Mouse (Mus musculus): ENCODE results near the gene Gm13695.
"Not testable (repeated sequence)": the region's sequence is repeated elsewhere in the genome, so short reads cannot be mapped to it uniquely, and the experiment has no call there.

The Gm13695 gene

DNA sequence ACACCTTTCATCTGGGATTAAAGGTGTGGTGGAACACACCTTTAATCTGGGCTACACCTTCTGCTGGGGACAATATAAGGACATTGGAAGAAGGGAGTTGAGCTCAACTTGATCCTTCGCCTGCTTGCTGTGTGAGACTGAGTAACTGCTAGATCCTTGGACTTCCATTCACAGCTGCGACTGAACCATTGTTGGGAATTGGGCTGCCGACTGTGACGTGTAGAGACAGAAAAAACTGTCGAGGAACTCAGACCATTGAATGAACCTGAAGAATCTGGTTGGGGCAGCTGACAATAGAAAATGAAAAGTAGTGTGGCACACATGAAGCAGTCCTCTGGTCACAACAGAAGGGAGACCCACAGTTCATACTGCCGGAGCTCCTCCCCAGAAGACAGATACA is at the start of gene Gm13695:
TSS of gene Gm13695 (plus strand) at position 301 of the 400 bp plus-strand sequence.
- not testable (repeated sequence) for DNase-seq (ENCODE audit: low read depth, low spot score)

DNA sequence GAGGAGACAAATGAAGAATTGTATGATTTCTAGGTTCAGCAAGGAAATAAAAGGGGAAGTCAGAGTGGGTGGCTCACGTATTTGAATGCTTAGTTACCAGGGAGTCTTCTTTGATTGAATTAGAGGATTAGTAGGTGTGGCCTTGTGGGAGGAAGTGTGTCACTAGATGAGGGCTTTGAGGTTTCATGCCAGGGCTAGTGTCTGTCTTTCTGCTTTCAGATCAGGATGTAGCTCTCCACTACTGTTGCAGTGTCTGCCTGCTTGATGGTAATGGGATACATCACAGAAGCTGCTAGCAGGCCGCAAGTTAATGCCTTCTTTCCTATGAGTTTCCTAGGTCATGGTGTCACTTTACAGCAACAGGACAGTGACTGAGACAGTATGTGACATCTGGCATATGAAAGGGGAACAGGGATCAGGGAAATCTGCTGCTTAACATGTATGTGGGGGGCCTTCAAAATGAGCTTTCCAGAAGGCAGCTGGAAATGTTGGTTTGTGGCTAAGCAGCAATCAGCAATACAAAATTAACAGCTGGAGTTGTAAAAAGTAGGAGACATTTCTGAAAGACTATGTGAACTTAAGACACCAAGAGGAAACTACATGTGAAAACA is 37.5 kb upstream of the Gm13695 start:
- DNase-seq (ENCODE audit: low read depth, low spot score), result no peak

DNA sequence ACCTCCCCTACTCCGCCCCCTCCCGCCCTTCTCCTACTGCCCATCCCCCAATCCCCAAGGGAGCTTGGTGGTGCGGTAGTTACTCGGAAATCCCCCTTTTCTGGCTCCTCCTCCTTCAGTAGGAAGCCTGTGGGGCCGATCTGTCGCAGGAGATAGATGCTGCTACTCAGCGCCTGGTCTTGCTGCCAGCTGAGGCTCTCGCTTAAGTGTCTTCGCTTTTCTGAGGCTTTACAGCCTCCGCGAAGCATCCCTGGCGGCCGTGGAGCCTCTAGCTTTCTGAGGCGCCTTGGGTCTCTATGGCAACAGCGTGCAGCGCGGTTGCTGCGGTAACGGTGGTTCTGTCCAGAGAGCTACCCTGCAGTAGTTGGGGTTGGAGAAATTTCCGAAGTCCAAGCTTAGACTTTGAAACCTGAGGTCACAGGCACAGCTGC is 26.2 kb upstream of the Gm13695 start, which contains the start of gene Zswim2:
TSS of gene Zswim2 (minus strand) at position 298 of the 431 bp plus-strand sequence.
- peak; percentile 86 for DNase-seq (ENCODE audit: low read depth, low spot score)

DNA sequence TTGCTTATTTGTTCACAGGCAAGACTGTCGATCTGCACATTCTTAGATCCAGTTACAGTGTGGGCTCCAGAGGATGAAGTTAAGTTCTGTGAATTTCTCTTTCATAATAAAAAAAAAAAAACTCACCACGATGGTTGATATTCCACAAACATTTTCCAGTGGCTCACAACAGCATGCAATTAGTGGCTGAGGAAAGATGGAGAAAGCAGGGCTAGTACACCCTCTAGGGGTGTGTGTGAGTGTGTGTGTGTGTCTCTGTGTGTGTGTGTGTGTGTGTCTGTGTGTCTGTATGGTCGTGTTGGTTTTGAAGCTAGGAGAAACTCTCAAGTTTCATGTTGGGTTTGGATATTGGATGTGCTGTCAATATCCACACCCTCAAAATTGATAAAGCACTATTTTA is 25.7 kb upstream of the Gm13695 start:
- no peak for DNase-seq (ENCODE audit: low read depth, low spot score)

DNA sequence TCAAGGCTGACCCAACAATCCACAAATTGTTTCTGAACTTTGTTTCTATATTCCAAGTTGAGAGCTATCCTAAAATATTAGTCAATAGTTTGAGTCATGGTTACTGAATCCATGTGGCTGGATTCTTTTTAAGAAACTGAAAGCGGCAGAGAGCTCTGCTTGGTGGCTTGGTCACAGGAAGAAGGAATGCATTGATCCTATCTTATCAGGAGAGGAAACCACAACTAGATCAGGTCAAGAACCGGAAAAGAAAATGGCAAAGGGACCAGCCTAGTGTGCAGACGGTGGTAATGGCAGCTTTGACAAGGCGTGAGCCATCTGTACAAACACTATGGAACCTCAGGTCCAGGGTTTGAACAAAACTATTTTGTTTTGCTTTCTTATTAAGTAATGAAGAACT is 25.3 kb upstream of the Gm13695 start:
- no peak for DNase-seq (ENCODE audit: low read depth, low spot score)

DNA sequence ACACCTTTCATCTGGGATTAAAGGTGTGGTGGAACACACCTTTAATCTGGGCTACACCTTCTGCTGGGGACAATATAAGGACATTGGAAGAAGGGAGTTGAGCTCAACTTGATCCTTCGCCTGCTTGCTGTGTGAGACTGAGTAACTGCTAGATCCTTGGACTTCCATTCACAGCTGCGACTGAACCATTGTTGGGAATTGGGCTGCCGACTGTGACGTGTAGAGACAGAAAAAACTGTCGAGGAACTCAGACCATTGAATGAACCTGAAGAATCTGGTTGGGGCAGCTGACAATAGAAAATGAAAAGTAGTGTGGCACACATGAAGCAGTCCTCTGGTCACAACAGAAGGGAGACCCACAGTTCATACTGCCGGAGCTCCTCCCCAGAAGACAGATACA is 11.7 kb upstream of the Gm13695 start, which contains the start of gene Gm13698:
TSS of gene Gm13698 (plus strand) at position 301 of the 400 bp plus-strand sequence.
- DNase-seq (ENCODE audit: low read depth, low spot score), result not testable (repeated sequence)

DNA sequence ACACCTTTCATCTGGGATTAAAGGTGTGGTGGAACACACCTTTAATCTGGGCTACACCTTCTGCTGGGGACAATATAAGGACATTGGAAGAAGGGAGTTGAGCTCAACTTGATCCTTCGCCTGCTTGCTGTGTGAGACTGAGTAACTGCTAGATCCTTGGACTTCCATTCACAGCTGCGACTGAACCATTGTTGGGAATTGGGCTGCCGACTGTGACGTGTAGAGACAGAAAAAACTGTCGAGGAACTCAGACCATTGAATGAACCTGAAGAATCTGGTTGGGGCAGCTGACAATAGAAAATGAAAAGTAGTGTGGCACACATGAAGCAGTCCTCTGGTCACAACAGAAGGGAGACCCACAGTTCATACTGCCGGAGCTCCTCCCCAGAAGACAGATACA is 5.9 kb upstream of the Gm13695 start, which contains the start of gene Gm13693:
TSS of gene Gm13693 (plus strand) at position 301 of the 400 bp plus-strand sequence.
- not testable (repeated sequence) for DNase-seq (ENCODE audit: low read depth, low spot score)

DNA sequence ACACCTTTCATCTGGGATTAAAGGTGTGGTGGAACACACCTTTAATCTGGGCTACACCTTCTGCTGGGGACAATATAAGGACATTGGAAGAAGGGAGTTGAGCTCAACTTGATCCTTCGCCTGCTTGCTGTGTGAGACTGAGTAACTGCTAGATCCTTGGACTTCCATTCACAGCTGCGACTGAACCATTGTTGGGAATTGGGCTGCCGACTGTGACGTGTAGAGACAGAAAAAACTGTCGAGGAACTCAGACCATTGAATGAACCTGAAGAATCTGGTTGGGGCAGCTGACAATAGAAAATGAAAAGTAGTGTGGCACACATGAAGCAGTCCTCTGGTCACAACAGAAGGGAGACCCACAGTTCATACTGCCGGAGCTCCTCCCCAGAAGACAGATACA is 5.7 kb downstream of the Gm13695 start, which contains the start of gene Gm13696:
TSS of gene Gm13696 (plus strand) at position 301 of the 400 bp plus-strand sequence.
- DNase-seq (ENCODE audit: low read depth, low spot score), result not testable (repeated sequence)

DNA sequence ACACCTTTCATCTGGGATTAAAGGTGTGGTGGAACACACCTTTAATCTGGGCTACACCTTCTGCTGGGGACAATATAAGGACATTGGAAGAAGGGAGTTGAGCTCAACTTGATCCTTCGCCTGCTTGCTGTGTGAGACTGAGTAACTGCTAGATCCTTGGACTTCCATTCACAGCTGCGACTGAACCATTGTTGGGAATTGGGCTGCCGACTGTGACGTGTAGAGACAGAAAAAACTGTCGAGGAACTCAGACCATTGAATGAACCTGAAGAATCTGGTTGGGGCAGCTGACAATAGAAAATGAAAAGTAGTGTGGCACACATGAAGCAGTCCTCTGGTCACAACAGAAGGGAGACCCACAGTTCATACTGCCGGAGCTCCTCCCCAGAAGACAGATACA is 11.5 kb downstream of the Gm13695 start, which contains the start of gene Gm13694:
TSS of gene Gm13694 (plus strand) at position 301 of the 400 bp plus-strand sequence.
- DNase-seq (ENCODE audit: low read depth, low spot score), result not testable (repeated sequence)

DNA sequence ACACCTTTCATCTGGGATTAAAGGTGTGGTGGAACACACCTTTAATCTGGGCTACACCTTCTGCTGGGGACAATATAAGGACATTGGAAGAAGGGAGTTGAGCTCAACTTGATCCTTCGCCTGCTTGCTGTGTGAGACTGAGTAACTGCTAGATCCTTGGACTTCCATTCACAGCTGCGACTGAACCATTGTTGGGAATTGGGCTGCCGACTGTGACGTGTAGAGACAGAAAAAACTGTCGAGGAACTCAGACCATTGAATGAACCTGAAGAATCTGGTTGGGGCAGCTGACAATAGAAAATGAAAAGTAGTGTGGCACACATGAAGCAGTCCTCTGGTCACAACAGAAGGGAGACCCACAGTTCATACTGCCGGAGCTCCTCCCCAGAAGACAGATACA is 17.3 kb downstream of the Gm13695 start, which contains the start of gene Gm13697:
TSS of gene Gm13697 (plus strand) at position 301 of the 400 bp plus-strand sequence.
- not testable (repeated sequence) for DNase-seq (ENCODE audit: low read depth, low spot score)

DNA sequence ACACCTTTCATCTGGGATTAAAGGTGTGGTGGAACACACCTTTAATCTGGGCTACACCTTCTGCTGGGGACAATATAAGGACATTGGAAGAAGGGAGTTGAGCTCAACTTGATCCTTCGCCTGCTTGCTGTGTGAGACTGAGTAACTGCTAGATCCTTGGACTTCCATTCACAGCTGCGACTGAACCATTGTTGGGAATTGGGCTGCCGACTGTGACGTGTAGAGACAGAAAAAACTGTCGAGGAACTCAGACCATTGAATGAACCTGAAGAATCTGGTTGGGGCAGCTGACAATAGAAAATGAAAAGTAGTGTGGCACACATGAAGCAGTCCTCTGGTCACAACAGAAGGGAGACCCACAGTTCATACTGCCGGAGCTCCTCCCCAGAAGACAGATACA is 23.1 kb downstream of the Gm13695 start, which contains the start of gene Gm13691:
TSS of gene Gm13691 (plus strand) at position 301 of the 400 bp plus-strand sequence.
- DNase-seq (ENCODE audit: low read depth, low spot score), result not testable (repeated sequence)

DNA sequence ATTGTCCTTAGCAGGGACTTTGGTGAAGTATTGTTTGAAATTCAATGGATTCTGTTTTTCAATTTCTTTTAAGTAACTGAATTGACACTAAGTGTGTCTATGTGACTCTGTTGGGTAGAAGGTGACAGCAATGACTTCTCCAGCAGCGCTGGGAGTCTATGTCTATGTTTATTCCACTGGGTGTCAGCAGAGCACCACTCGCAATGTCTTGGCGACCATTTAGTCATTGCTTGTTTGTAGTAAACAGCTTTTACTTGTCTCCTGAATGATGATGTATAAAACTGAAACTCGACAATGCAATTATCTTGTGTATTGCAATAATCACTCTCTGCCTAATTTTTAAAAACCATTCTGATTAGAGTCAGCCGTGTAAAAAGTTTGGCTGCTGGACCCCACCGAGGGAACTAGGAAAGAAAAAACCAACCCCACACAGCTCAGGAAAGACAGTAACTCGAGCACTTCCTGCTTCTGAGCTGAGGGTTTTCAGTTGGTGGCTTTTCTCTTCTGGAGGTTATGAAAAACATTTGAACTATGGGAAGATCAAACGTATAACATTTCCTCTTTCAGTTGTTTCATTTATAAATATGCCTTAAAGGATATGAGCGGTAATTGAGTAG is 26.6 kb downstream of the Gm13695 start:
- DNase-seq (ENCODE audit: low read depth, low spot score), result not testable (repeated sequence)

DNA sequence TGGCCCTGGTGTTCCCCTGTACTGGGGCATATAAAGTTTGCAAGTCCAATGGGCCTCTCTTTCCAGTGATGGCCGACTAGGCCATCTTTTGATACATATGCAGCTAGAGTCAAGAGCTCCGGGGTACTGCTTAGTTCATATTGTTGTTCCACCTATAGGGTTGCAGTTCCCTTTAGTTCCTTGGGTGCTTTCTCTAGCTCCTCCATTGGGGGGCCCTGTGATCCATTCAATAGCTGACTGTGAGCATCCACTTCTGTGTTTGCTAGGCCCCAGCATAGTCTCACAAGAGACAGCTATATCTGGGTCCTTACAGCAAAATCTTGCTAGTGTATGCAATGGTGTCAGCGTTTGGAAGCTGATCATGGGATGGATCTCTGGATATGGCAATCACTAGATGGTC is 27.4 kb downstream of the Gm13695 start:
- not testable (repeated sequence) for DNase-seq (ENCODE audit: low read depth, low spot score)

DNA sequence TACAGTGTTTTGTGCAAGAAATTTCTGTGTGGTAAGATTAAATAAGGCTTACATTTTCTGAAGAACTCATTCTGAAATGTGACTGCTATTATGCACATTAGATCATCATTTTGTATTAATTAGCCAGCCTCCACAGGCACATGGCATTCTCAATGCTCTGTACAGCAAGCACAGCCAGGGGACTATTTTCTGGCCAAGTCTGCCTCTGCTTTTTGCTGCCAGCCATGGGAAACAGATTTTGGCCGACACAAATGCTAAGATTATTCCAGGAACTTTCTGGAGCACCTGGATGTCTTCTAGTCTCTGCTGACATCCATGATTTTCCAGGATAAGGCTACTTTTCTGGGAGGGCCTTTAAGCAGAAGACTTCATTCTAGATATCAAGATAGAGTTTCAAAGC is 41.8 kb downstream of the Gm13695 start:
- no peak for DNase-seq (ENCODE audit: low read depth, low spot score)

DNA sequence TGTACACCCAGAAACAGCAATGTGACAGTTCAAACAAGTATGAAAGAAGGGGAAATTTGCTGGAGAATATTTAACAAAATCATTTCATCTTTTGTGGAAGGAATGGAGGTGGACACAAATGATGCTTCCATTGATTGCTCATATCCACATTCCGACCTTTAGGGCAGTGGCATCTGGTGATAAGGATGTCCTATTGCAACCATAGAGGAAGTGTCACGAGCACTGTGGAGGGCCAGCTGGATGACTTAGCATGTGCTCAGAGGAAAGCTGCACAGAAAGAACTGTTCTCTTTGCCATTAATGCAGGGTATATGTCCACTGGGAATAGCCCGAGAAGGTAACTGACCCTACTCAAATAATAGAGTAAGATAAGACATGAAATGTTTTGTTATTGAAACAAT is 42.7 kb downstream of the Gm13695 start:
- DNase-seq (ENCODE audit: low read depth, low spot score), result no peak

DNA sequence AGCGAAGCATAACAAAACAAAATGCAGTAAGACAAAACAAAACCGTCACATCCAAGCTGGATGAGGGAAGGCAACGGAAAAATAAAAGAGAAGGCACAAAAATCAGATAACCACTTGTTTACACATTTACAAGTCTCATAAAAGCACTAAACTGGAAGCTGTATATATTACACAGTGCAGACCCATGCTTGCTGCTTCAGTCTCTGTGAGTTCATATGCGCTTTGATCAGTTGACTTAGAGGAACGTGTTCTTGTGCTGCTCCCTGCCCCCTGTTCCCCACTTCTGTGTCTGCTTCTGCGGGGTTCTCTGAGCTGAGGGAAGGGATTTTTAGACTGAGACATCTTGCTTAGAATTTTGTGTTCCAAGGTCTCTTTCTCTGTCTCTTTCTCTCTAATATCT is 47.5 kb downstream of the Gm13695 start:
- no peak for DNase-seq (ENCODE audit: low read depth, low spot score)

DNA sequence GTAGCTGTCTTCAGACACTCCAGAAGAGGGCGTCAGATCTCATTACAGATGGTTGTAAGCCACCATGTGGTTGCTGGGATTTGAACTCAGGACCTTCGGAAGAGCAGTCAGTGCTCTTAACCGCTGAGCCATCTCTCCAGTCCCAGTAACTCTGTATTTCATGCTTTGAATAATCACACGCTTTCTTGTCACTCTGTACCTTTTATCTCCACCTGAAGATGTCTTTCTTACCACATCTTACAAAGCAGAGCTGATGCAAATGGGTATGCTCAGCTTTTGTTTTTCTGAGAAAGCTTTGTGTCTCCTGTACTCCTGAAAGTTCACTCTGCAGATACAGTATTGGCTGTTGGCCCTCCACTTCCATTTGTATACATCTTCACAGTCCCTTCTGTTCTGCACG is 49.2 kb downstream of the Gm13695 start:
- not testable (repeated sequence) for DNase-seq (ENCODE audit: low read depth, low spot score)

DNA sequence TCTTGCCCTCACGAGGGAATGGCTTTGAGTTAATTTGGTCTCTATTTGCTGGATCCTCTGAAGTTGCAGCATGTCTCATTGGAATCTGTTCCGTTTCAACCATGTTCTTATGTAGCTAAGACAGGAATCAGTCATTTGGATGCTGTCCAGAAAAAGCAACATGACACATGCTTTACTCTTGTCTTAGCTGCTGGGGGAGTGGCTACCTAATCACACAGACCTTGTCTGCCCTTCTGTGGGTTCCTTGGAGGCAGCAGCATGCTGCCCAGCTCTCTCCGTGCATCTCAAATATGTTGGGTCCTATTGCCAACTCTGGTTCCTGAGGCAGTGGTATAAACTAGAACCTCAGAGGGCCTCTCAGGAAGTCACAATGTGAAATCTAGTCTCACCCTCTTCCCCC is 51.2 kb downstream of the Gm13695 start:
- no peak for DNase-seq (ENCODE audit: low read depth, low spot score)

All from R1 (cell line).